Comparison of ENCODE assay signal across 8 mouse cellular contexts in genomic region chr15:36967381-36968211, GRCm38 (mm10). TPM values are rescaled to one million over a fixed set of nuclear protein-coding genes. Genes with fewer than 3 reads are reported as not detected.
A peak's percentile ranks its signal among the peaks of the same experiment; 100 is the strongest.
DNase-seq lines count a peak whose midpoint lies in the region; ATAC-seq and TF ChIP-seq lines count a peak whose summit lies in the region.

No protein-coding gene starts in this region.

- H3K36me3 ChIP-seq in heart, embryonic 11.5 days (ENCODE audit: control insufficient read depth, insufficient read depth, low read length): no peaks in the 10 kb centered on the region
- no peaks in the 10 kb centered on the region for H3K36me3 ChIP-seq in midbrain, embryonic 10.5 days
- H3K36me3 ChIP-seq in stomach, embryonic 15.5 days: no peaks in the 10 kb centered on the region
- H3K36me3 ChIP-seq in kidney, adult 2 months (ENCODE audit: control insufficient read depth, insufficient read depth, low read length): no peaks in the 10 kb centered on the region

- H3K27me3 ChIP-seq in heart, embryonic 11.5 days (ENCODE audit: control insufficient read depth, insufficient read depth, low read length): no peaks in the 10 kb centered on the region
- no peaks in the 10 kb centered on the region for H3K27me3 ChIP-seq in midbrain, embryonic 10.5 days (ENCODE audit: low read depth, poor library complexity, severe bottlenecking)
- H3K27me3 ChIP-seq in stomach, embryonic 15.5 days (replicated peaks): no peaks in the 10 kb centered on the region
- no peaks in the 10 kb centered on the region for H3K27me3 ChIP-seq in kidney, adult 2 months (replicated peaks; ENCODE audit: control insufficient read depth, insufficient read depth, low read length)

- H3K27ac ChIP-seq in heart, embryonic 11.5 days (ENCODE audit: low read depth, low read length): no peak overlapping the region
- peak overlapping the region; percentile 77 for H3K27ac ChIP-seq in bone marrow macrophage, adult 2 months (ENCODE audit: insufficient read depth, low read depth, low read length)
- peak overlapping the region; percentile 81 for H3K27ac ChIP-seq in midbrain, embryonic 10.5 days (replicated peaks)
- H3K27ac ChIP-seq in stomach, embryonic 15.5 days: no peak overlapping the region
- H3K27ac ChIP-seq in kidney, adult 2 months (ENCODE audit: insufficient read depth, low read depth, low read length): no peak overlapping the region

- 0 out of 2 replicates have a peak, but pooled peaks have one; percentile 48 for ATAC-seq in heart, embryonic 11.5 days (replicated peaks; ENCODE audit: insufficient number of reproducible peaks, low FRiP score, low TSS enrichment)
- ATAC-seq in stomach, embryonic 15.5 days (ENCODE audit: insufficient read depth, low FRiP score, low read depth): peak; percentile 39; the same call in 1 of the 2 replicates

- DNase-seq in heart, adult 11 months: no peak
- DNase-seq in fibroblast of lung, adult 2 months (ENCODE audit: low read depth): peak; percentile 63
- peak; percentile 91 for DNase-seq in layer of hippocampus, adult 11-12 months (ENCODE audit: low spot score)
- peak; percentile 75 for DNase-seq in midbrain, embryonic 10.5 days (ENCODE audit: low spot score)
- DNase-seq in kidney, adult 2 months: no peak

- no peak for TF ChIP-seq CTCF in bone marrow macrophage, adult 2 months (IDR thresholded peaks at IDR 0.05; ENCODE audit: low read depth, low read length)
- TF ChIP-seq CTCF in kidney, adult 2 months (conservative IDR thresholded peaks at IDR 0.05; ENCODE audit: insufficient read depth, insufficient read length, low read depth, low read length): no peak

- no peak overlapping the region; the same call in 1 of the 2 replicates for H3K4me3 ChIP-seq in heart, embryonic 11.5 days (ENCODE audit: low read depth, low read length)
- H3K4me3 ChIP-seq in bone marrow macrophage, adult 2 months (ENCODE audit: insufficient read depth, low read length): no peak overlapping the region
- H3K4me3 ChIP-seq in midbrain, embryonic 10.5 days: peak overlapping the region; percentile 46
- no peak overlapping the region; the same call in 1 of the 2 replicates for H3K4me3 ChIP-seq in stomach, embryonic 15.5 days (replicated peaks)
- H3K4me3 ChIP-seq in kidney, adult 2 months (ENCODE audit: insufficient read depth, low read depth, low read length): no peak overlapping the region

- 38% methylated on average over 24 of the region's 24 CpGs for WGBS in heart, embryonic 11.5 days (ENCODE audit: insufficient replicate concordance)
- WGBS in midbrain, embryonic 10.5 days: 31% methylated on average over 24 of the region's 24 CpGs
- WGBS in stomach, embryonic 15.5 days: 34% methylated on average over 24 of the region's 24 CpGs
- 41% methylated on average over 24 of the region's 24 CpGs for WGBS in kidney, adult 2 months

- TF ChIP-seq POLR2A in bone marrow macrophage, adult 2 months (IDR thresholded peaks at IDR 0.05; ENCODE audit: borderline replicate concordance, low read depth, low read length): no peak
- TF ChIP-seq POLR2A in kidney, adult 2 months (IDR thresholded peaks at IDR 0.05; ENCODE audit: low read depth, low read length): no peak

- H3K4me2 ChIP-seq in heart, embryonic 11.5 days: peak overlapping the region; percentile 50
- H3K4me2 ChIP-seq in stomach, embryonic 15.5 days: peak overlapping the region; percentile 39

- H3K9me3 ChIP-seq in heart, embryonic 11.5 days (replicated peaks; ENCODE audit: control insufficient read depth, low read length): no peaks in the 10 kb centered on the region
- no peaks in the 10 kb centered on the region for H3K9me3 ChIP-seq in midbrain, embryonic 10.5 days (replicated peaks)
- no peaks in the 10 kb centered on the region for H3K9me3 ChIP-seq in stomach, embryonic 15.5 days

- no peak overlapping the region for H3K9ac ChIP-seq in heart, embryonic 11.5 days (ENCODE audit: low read depth, low read length)
- H3K9ac ChIP-seq in stomach, embryonic 15.5 days: no peak overlapping the region

- H3K4me1 ChIP-seq in heart, embryonic 11.5 days (ENCODE audit: control insufficient read depth, insufficient read depth, low read length): peaks cover 17% of the 10 kb centered on the region
- H3K4me1 ChIP-seq in bone marrow macrophage, adult 2 months (ENCODE audit: control insufficient read depth, insufficient read depth, low read length): peaks cover 19% of the 10 kb centered on the region
- H3K4me1 ChIP-seq in midbrain, embryonic 10.5 days: peaks cover 29% of the 10 kb centered on the region
- peaks cover 8% of the 10 kb centered on the region for H3K4me1 ChIP-seq in stomach, embryonic 15.5 days
- H3K4me1 ChIP-seq in kidney, adult 2 months (ENCODE audit: control insufficient read depth, insufficient read depth, low read length): no peaks in the 10 kb centered on the region

RNA-seq across cellular contexts. Expression of gene Zfp706, which starts 40.0 kb away (rescaled TPM):
- 421 and 423 TPM in 2 replicates for polyA plus RNA-seq in heart, embryonic 11.5 days (2014; fragmentation: Nextera tagmentation; extraction: Ambion mirVana)
- 176 and 194 TPM in 2 replicates for polyA plus RNA-seq in bone marrow macrophage, adult 2 months (2012; ENCODE audit: insufficient read depth, insufficient read length, missing spikeins)
- 479 and 502 TPM in 2 replicates for polyA plus RNA-seq in midbrain, embryonic 10.5 days (2016; fragmentation: Nextera tagmentation; extraction: Ambion mirVana)
- polyA plus RNA-seq in stomach, embryonic 15.5 days (2015; fragmentation: Nextera tagmentation; extraction: Ambion mirVana): 478 and 535 TPM in 2 replicates
- 63.1 and 82.2 TPM in 2 replicates for polyA plus RNA-seq in kidney, adult 2 months (2012; rRNA removed)

Comparison
In these comparisons a context has a peak if more than half of its experiments do, and no peak if none do; other contexts are left out.
1. H3K27ac ChIP-seq: peak in bone marrow macrophage, adult 2 months (single experiment) and midbrain, embryonic 10.5 days (single experiment); none in heart, embryonic 11.5 days (single experiment), stomach, embryonic 15.5 days (single experiment) and kidney, adult 2 months (single experiment).
2. DNase-seq: peak in fibroblast of lung, adult 2 months (single experiment), layer of hippocampus, adult 11-12 months (single experiment) and midbrain, embryonic 10.5 days (single experiment); none in heart, adult 11 months (single experiment) and kidney, adult 2 months (single experiment).